Mouse (Mus musculus) hindbrain, postnatal 0 days (tissue): ENCODE results near the gene Zg16. TPM values are rescaled to one million over a fixed set of nuclear protein-coding genes. Genes with fewer than 3 reads are reported as not detected.
"Not testable (repeated sequence)": the region's sequence is repeated elsewhere in the genome, so short reads cannot be mapped to it uniquely, and the experiment has no call there.

Experiments
- ATAC-seq: fragments of 200-750 bp; cut with Nextera tagmentation; 2 replicates; pipeline ENCODE4 v1.8.0; 2017; ENCODE audit warnings: mild to moderate bottlenecking, moderate TSS enrichment, moderate library complexity
- DNase-seq: peaks from one replicate; pipeline ENCODE4 v3.0.0-alpha.2; 2015; ENCODE audit warnings: low spot score
- H3K27ac ChIP-seq: fragments of 300-500 bp; sonication (generic); 2 replicates; pipeline ENCODE4 v1.5.1; 2014; ENCODE audit warnings: mild to moderate bottlenecking
- H3K27me3 ChIP-seq: fragments of 300-500 bp; sonication (generic); 2 replicates; pipeline ENCODE4 v1.6.1; 2014; ENCODE audit warnings: low read length, mixed read lengths; ENCODE audit not compliant: insufficient read depth
- H3K36me3 ChIP-seq: fragments of 300-500 bp; sonication (generic); 2 replicates; pipeline ENCODE4 v1.6.1; 2014; ENCODE audit warnings: low read length, mixed read lengths; ENCODE audit not compliant: insufficient read depth
- H3K4me1 ChIP-seq: fragments of 300-500 bp; sonication (generic); 2 replicates; pipeline ENCODE4 v1.6.1; 2014; ENCODE audit warnings: antibody characterized with exemption, low read length, mixed read lengths; ENCODE audit not compliant: insufficient read depth
- H3K4me2 ChIP-seq: fragments of 300-500 bp; sonication (generic); 2 replicates; pipeline ENCODE4 v1.6.1; 2014; ENCODE audit warnings: low read depth, mild to moderate bottlenecking, low read length, moderate library complexity, mixed read lengths
- H3K4me3 ChIP-seq: fragments of 300-500 bp; sonication (generic); 2 replicates; pipeline ENCODE4 v1.5.1; 2014; ENCODE audit warnings: low read length
- H3K9ac ChIP-seq: fragments of 300-500 bp; sonication (generic); replicated peaks from 2 replicates; pipeline ENCODE4 v1.6.1; 2014; ENCODE audit warnings: mild to moderate bottlenecking, low read length, moderate library complexity, mixed read lengths
- H3K9me3 ChIP-seq: fragments of 300-500 bp; sonication (generic); 2 replicates; pipeline ENCODE4 v1.6.1; 2016; ENCODE audit warnings: low read length, mixed read lengths
- CTCF ChIP-seq: IDR thresholded peaks from 2 replicates; pipeline ENCODE4 v1.5.1; 2016; ENCODE audit warnings: antibody characterized with exemption, control low read depth, low read depth
- WGBS: fragments of 180-500 bp; shearing (Covaris S2); extraction: QIAGEN DNeasy Blood & Tissue Kit; methylation state at CpG from one replicate; pipeline ENCODE4 v1.1.7; 2014; 5-methylcytosine and 5-hydroxymethylcytosine counted together
- polyA plus RNA-seq: library from polyadenylated mRNA; unstranded; fragments of >200 nt; fragmentation: Nextera tagmentation; extraction: Ambion mirVana; gene quantifications from 2 replicates; pipeline ENCODE4 v1.2.1, GENCODE M21; 2015
- total RNA-seq: library from RNA; depleted of rRNA; stranded (reverse); fragments of >200 nt; gene quantifications from 2 replicates; pipeline ENCODE4 v1.2.3, GENCODE M21; 2014

The Zg16 gene
- total and polyA plus RNA-seq, 2 experiments from 2014 or later: not detected

- H3K27me3 ChIP-seq: no peaks in the 10 kb centered on the region
- H3K4me2 ChIP-seq: no peak overlapping the region
- H3K27ac ChIP-seq: no peak overlapping the region
- TF ChIP-seq CTCF: no peak
- ATAC-seq (no peak), DNase-seq (no peak)
- WGBS: 82% methylated on average over 3 of the region's 3 CpGs
- no peak overlapping the region for H3K4me3 ChIP-seq
- H3K36me3 ChIP-seq: no peaks in the 10 kb centered on the region
- H3K4me1 ChIP-seq: no peaks in the 10 kb centered on the region
- no peak overlapping the region for H3K9ac ChIP-seq
- no peaks in the 10 kb centered on the region for H3K9me3 ChIP-seq
Observed at GRCm38 (mm10) chr7:127093914-127094313, 6.8 kb upstream of the Zg16 start.

DNA sequence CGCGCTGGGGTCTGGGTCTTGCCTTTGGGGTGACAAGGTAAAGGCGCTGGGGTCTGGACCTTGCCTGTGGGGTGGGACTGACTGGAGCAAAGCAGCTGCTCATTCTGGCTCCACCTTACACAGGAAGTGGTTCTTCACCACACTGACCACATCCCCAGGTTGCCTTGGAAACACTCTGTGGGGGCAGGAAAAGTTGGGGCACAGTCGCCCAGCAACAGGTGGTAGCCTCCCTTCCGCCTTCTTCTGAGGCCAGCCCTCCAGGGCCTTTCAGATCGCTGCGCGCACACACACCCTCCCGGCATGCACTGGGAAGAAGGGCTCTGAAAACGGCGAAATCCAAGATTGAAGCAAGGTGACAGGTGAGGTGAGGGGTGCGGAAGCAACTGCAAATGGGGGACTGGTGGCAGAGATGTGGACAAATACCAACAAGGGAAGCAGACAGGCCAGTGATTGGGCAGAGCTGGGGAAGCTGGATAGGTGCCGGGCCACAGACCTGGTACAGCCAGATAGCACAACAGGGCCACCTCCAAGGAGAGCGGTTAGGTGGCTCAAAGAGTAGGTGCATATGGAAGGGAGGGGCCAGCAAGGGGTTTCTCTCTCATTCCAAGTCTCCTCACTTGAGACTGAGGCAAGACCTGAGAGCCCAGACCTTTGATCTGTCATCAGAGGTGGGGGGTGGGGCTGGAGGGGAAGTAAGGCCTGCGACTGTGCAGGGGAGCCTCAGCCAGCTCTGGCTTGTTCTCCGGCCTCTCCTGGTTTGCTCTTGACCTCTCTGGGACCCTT lies 4.2 kb upstream of the Zg16 start, which contains the start of gene AI467606:
Gene AI467606 (plus strand): TSS at position 246 of the 783 bp plus-strand sequence.
- H3K9me3 ChIP-seq: no peaks in the 10 kb centered on the region
- no peak for DNase-seq
- peak within 1 kb of the TSS; percentile 16; the same call in 1 of the 2 replicates for H3K4me2 ChIP-seq
- no peak for TF ChIP-seq CTCF
- H3K4me3 ChIP-seq: no peak within 1 kb of the TSS
- WGBS: 75% methylated on average over 16 of the region's 16 CpGs
- no peaks in the 10 kb centered on the region for H3K4me1 ChIP-seq
- no peak for ATAC-seq
- no peak within 1 kb of the TSS for H3K27ac ChIP-seq
- H3K27me3 ChIP-seq: no peaks in the 10 kb centered on the region
- no peak within 1 kb of the TSS for H3K9ac ChIP-seq
- H3K36me3 ChIP-seq: no peaks in the 10 kb centered on the region

DNA sequence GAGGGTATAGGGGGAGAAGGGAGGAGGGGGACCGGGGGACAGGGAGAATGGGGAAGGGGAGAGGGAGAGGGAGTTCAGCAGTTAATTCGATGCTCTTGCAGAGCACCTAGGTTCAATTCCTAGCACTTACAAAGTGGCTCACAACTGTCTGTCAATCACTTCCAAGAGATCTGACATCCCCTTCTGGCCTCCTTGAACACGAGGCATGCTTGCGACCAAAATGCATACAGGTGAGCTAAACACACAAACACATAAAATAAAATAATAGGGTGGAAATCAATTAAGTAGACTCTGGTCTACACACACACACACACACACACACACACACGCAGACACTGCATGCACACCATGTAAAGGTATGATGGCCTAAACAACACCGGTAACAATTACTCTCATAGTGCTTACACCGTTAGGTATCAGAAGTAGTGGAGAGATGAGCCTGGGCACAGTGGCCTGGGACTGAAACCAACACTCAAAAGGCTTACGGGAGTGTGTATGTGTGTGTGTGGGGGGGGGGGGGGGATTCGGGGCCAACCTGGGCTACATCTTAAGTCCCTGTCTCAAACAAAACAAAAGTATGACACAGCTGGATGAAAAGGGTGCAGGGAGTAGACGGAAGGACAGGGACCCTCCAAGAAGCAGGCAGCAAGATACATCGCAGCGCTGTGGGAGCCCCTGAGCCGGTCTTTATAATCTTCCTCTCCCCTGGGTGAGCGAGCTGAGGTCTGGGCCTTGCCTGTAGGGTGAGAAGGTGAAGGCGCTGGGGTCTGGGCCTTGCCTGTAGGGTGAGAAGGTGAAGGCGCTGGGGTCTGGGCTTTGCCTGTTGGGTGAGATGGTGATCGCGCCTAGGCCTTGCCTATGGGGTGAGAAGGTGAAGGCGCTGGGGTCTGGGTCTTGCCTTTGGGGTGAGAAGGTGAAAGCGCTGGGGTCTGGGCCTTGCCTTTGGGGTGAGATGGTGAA lies 3.3 kb upstream of the Zg16 start:
- ATAC-seq: no peak
- TF ChIP-seq CTCF: no peak
- no peak overlapping the region for H3K4me3 ChIP-seq
- 86% methylated on average over 20 of the region's 20 CpGs for WGBS
- H3K27me3 ChIP-seq: no peaks in the 10 kb centered on the region
- no peaks in the 10 kb centered on the region for H3K9me3 ChIP-seq
- no peak overlapping the region for H3K27ac ChIP-seq
- H3K4me1 ChIP-seq: no peaks in the 10 kb centered on the region
- no peak overlapping the region for H3K9ac ChIP-seq
- H3K4me2 ChIP-seq: no peak overlapping the region
- DNase-seq: no peak
- H3K36me3 ChIP-seq: no peaks in the 10 kb centered on the region

DNA sequence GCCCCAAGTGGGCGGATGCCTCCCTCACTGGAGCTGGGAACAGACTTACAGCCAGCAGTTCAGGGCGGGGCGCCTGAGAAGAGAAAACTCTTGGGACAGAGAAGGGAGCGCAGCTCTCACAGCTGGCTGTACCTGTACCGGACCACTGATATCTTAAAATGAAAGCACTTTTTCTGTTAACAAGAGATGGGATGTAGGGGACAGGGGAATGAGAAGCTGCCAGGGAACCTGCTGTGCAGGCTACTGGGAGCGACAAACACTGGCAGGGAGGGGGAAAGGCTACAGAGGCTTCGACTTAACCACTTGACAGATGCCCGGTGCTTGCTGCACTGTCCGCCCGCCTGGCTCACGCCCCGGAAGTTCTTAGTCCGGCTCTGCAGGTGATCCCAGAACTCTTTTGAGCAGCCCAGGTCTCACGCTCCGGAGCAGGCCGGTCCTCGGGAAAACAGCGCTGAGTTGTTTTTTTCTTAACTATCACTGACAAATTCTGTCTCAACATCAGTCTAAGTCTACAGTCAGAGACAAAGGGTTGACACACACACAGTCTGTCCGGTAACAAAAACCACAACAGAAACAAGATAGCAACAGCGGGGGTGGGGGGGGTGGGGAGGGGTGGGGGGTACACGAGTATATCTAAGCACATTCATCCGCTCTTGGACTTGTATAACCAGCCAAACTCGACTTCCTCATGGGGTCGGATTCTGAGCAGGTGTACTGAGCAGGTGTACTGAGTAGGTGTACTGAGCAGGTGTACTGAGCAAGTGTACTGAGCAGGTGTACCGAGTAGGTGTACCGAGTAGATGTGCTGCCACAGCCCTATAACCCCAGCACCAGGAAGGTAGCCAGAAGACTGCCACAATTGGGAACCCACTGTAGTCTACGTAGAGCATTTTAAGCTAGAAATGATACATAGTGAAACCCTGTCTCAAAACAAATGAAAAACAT lies 2.0 kb upstream of the Zg16 start:
- no peaks in the 10 kb centered on the region for H3K4me1 ChIP-seq
- DNase-seq: no peak
- H3K9ac ChIP-seq: no peak overlapping the region
- no peaks in the 10 kb centered on the region for H3K9me3 ChIP-seq
- peak overlapping the region; percentile 7 for H3K4me3 ChIP-seq
- peak; percentile 10; the same call in 1 of the 2 replicates for ATAC-seq
- H3K4me2 ChIP-seq: peak overlapping the region; percentile 45
- 22% methylated on average over 27 of the region's 27 CpGs for WGBS
- H3K27me3 ChIP-seq: no peaks in the 10 kb centered on the region
- no peaks in the 10 kb centered on the region for H3K36me3 ChIP-seq
- H3K27ac ChIP-seq: no peak overlapping the region
- no peak for TF ChIP-seq CTCF

DNA sequence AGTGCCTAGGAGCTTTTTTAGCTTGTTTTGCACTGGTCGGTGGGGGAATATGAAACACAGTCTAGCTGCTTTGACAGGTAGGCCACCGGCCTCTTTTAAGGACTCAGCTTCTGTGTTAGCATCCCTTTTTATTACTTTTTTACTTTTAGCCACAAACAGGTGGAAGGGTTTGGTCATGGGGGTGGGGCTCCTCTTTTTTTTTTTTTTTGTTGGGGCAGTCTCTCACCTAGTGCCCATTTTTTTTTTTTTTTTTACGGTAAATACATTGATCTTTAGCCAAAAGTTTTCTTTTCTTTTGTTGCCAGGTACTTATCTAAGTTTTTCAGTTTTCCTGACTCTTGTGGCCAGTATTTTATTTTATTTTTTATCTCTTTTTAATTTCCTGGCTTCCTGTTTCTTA lies 955 bp upstream of the Zg16 start:
- Histone ChIP-seq H3K36me3 (no peaks in the 10 kb centered on the region), H3K4me2 (no peak overlapping the region), H3K27me3 (no peaks in the 10 kb centered on the region), H3K4me1 (no peaks in the 10 kb centered on the region), H3K4me3 (no peak overlapping the region), H3K9ac (no peak overlapping the region), H3K27ac (no peak overlapping the region), H3K9me3 (no peaks in the 10 kb centered on the region)
- ATAC-seq: no peak
- WGBS: 92% methylated on average over 3 of the region's 3 CpGs
- TF ChIP-seq CTCF: no peak
- no peak for DNase-seq

- not testable (repeated sequence) for H3K4me3 ChIP-seq, ATAC-seq, H3K9me3 ChIP-seq, H3K36me3 ChIP-seq, DNase-seq, H3K9ac ChIP-seq, H3K27ac ChIP-seq, H3K4me1 ChIP-seq, H3K4me2 ChIP-seq, H3K27me3 ChIP-seq
- WGBS: 65% methylated on average over 6 of the region's 6 CpGs
Observed at GRCm38 (mm10) chr7:127085751-127086150, 1.4 kb downstream of the Zg16 start.
